Mouse (Mus musculus) granulocyte monocyte progenitor cell, adult 5-6 weeks (primary cell): ENCODE results near the gene H2afb1. TPM values are rescaled to one million over a fixed set of nuclear protein-coding genes. Genes with fewer than 3 reads are reported as not detected.
"Not testable (repeated sequence)": the region's sequence is repeated elsewhere in the genome, so short reads cannot be mapped to it uniquely, and the experiment has no call there.

Experiments
- ATAC-seq: replicated peaks from 2 replicates; pipeline ENCODE4 v1.8.0; 2016; ENCODE audit warnings: mild to moderate bottlenecking, moderate TSS enrichment, inconsistent platforms; ENCODE audit not compliant: poor library complexity, severe bottlenecking
- total RNA-seq, 2 experiments: library from RNA; stranded (forward) in 1 of 2; stranded (reverse) in 1 of 2; fragments of 200-712, 200-1000 nt in 1 of 2; fragments of >200 nt in 1 of 2; fragmentation: Nextera tagmentation in 1 of 2; gene quantifications; 2 replicates each; pipeline ENCODE4 v1.2.3; 2014 to 2017

H2afb1 gene
- total RNA-seq (2014; fragmentation: Nextera tagmentation): not detected in 2 replicates
- not detected in 2 replicates for total RNA-seq (2017)

DNA sequence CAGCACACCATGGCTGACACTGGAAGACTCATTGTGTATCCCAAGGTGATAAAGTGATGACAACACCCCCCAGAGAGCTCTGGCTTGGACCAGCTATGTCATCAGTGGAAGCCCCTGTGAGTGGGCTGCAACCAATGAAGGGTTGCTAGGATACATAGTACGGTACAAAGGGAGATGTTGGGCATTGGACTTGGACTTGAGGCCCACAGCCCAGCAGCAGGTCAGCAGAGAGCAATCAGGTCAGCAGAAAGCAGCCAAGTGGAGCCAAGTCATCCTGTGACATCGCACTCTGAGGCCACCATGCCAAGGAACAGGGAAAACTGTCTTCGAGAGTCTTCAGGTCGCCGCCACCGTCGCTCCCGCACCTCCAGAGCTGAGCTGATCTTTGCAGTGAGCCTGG is at the start of gene H2afb1:
Gene H2afb1 (plus strand): TSS at position 301 of the 400 bp plus-strand sequence.
- not testable (repeated sequence) for ATAC-seq

- ATAC-seq: no peak
Measured at GRCm38 (mm10) chrX:117036085-117036484, 21.5 kb downstream of the H2afb1 start.
